Mouse (Mus musculus) right cerebral cortex, postnatal 4 days (tissue): Measurements from ENCODE around the gene Stx1b.

ENCODE experiments used
- DNase-seq: peaks from one replicate; pipeline ENCODE4 v3.0.0-alpha.2; 2022

The Stx1b gene

DNA sequence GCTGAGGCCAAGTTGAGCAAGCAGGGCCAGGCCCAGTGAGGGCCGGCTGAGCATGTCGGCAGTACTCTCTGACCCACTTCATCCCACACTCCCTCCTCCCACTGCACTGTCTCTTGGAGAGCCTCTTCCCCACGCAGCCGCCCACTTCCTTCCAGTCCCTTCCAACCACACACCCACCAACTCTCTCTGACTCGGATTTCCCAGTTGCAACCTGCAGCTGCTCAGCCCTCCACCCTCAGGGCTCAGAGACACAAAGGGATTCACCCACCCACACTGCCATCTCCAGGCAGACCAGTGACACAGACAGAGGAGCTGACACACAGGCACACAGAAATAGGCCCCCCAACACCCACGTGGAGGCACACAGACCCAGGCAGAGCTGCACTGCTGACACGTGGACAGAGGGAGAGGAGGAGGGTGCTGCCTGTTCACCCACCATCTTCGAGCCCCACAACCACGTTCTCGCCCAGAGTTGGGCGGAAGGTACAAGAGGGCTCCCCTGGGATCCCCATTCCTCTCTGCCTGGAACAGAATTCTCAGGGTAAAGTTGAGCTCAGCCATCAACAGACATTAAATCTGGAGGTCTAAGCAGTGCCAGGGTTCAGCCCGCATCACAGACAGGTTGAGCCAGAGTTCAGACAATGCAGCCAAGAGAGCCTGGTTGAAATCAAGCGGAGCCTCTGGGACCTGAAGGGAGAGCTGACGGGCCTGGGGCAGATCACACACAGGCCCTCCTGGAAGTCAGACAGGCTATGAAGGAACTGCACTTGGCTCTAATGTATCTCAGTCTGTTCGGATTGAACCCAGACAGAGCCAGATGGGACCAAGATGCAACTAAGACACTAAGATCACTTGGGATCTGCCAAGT, 8.2 kb downstream of the Stx1b start:
- no peak for DNase-seq

DNA sequence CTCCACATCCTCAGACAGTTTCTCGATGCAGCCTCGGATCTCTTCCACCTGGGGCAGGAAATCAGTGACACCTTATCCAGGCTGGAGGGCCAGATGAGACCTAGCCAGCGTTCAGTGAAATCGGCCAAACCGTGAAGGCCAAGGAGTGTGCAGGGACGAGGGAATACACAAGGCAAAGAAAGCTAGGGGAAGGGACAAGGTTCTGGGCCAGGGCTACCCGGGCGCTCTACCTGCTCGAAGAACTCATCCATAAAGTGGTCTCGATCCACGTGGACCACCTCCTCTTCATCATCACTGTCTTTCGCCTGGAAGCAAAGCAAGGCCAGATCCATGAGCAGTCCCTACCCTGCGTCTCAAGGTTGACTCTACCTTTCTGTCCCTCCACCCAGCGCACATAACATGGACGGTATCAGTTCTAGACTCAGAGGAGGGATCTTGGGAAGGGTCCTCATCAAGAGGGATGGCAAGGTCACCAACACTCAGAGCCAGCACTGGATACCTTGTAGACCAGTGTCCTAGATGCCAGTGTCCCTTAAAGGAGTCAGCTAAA, 9.2 kb downstream of the Stx1b start:
- no peak for DNase-seq

DNA sequence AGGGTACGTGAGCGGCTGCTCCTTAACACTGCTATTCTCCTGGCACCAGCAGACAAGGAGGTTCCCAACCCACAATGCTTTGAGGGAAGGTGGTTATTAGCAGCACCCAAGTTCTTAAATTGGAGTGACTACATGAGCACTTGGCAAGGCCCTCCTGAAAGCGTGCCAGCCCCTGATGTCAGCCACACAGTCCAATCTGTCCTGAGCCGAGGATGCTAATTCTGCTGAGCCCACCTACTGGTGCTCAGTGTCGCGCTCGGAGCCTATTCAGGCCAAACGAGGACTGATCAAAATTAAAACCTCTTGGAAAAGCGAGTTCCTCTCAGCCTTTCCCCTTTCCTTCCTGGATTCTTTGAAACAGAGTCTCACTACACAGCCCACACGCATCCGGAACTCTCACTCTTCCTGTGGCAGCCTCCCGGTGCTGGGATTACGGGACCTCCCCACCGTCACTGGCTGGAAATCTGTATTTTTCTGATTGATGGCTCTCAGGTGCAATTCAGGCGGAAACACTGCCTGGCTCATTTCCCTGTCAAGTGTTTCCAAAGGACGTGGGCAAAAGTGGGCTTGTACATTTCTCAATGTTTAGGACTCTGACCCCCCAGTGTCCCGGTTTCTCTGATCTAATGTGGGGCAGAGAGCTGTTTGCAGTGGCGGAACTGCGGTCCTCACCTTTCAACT, 10.0 kb downstream of the Stx1b start:
- DNase-seq = peak; percentile 66

DNA sequence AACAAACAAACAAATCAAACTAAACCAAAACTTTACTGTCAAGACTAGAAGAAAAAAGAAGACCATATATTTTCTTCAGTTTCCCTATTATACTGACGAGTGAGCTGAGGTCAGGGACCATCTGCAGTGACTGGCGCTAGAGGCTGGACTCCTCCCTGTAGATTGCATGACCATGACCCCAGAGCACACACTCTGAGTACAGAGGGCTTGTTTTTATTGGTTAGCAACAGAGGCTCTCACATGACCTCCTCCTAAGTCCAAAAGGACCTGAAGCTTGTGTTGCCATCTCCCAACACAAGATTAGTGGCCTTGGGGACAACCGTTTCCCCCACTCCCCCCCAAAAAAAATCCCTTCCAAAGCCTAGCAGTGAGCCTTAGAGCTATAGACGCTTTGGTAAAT, 10.5 kb downstream of the Stx1b start:
- DNase-seq = no peak

DNA sequence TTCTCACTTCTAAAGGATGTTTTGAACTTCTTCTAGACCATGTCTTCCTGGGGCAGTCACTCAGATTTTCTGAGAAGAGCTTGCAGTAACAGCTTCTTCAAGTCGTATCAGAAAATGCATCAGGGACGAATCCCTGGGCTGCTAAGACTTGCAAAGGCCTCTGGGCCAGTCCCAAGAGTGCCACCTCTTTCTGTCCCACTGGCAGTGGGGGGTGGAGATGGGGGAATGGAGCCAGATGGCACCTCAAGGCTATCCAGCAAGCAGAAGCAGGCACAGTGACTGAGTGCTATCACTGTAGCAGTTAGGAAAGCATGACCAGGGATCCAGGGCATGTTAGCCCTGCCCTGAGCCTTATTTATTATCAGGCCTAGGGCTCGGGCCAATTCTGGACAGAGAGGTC, 12.1 kb downstream of the Stx1b start:
- DNase-seq = no peak

DNA sequence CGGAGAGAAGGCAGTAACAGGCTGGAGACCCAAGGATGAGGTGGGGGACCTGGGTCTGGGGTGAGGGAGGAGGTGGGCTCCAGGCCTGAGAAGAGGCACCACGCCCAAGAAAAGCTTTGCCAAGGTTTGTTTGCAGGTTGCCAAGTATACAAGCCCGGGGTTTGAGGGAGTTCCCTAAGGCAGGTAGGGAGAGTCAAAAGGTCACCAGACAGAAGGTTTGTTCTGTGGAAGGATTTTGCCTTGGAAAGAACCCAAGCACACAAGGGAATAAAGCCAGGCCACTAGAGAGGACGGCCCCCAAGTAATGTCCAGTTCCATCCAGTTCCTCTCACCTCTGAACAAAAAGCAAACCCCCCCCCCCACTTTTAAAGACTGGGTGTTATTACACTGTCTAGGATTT, 13.1 kb downstream of the Stx1b start:
- DNase-seq = no peak

DNA sequence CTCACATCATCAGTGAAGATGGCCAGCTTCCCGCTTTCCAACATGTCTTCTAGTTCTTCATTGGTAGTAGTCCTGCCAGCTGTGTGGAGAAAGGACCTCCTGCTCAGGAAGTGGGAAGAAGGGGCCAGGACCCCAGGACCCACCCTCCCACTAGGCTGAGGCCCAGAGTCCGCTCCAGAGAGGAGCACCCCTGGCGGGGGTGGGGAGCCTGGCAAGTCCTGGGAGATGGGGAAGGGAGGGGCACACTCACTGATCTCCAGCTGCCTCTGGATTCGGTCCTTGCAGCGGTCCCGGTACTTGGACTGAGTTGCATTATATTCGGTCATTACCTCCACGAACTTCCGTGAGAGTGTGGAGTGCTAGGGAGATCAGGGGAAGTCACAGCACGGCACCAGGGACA, 13.7 kb downstream of the Stx1b start:
- DNase-seq = no peak

DNA sequence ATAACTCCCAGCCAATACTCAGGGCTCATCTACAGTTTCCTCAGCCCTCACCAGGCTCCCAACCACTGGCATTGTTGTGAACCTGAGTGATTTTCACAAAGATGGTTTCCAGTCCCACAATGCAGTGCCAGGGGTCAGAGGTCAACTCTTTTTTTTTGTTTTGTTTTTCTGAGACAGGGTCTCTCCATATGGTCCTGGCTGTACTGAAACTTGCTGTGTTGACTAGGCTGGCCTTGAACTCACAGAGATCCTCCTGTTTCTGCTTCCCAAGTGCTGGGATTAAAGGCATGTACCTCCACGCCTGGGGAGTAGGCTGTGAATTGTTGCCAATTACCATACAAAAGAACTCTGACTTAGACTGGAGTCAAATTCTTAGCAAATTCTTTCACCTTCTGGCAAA, 14.5 kb downstream of the Stx1b start:
- DNase-seq = no peak

DNA sequence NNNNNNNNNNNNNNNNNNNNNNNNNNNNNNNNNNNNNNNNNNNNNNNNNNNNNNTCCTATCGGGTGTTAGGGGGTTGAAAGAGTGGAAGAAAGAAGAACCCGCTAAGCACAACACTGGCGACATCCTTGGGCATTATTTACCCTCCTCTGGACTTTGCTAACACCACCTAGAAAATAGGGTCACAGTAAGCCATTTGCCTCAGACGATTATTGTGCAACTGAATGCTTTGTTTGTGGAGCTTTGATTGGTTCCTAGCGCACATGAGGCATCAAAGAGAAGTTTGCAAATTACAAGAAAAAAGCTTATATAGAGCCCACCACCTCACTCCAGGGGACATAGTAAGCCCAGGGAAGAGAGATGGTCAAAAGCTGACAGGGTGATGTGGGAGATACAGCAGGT, 15.5 kb downstream of the Stx1b start:
- DNase-seq = no peak

DNA sequence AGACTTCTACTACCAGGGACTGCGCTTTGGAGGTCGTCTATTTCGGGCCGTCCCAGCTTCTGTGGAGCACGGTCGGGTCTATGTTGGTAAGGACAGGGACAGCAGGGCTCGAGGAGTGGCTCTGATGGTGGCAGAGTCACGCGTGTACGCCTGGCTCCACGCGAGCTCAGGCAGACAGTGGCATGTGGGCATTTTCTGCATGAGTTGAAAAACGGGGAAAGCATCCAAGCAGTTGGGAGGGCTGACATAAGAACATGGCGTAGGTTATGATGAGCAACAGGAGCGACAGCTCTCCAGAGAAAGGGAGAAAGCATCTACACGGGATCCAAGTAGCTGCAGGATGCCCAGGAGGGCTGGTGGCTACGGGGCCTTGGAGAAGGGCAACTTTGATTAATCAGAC, 22.0 kb downstream of the Stx1b start:
- DNase-seq = no peak

DNA sequence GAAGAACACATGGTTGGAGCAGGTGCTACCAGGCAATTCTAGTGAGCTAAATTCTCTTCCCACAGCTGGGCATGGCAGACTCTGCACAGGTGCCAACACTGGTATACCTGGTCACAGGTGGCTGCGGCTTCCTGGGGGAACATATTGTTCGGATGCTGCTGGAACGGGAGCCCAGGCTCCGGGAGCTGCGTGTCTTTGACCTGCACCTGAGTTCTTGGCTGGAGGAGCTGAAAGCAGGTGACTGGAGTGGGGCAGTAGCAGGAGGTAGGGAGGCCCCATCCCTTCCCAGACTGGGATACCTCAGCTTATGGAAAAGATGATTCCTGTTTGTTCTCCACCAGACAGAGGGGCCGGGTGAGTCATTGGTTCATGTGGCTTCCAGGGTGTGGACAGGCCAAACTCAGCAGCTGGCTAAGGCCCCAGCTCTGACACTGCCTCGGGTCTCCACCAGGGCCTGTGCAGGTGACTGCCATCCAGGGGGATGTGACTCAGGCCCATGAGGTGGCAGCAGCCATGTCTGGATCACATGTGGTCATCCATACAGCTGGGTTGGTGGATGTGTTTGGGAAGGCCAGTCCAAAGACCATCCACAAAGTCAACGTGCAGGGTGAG, 23.2 kb downstream of the Stx1b start:
- DNase-seq = no peak

DNA sequence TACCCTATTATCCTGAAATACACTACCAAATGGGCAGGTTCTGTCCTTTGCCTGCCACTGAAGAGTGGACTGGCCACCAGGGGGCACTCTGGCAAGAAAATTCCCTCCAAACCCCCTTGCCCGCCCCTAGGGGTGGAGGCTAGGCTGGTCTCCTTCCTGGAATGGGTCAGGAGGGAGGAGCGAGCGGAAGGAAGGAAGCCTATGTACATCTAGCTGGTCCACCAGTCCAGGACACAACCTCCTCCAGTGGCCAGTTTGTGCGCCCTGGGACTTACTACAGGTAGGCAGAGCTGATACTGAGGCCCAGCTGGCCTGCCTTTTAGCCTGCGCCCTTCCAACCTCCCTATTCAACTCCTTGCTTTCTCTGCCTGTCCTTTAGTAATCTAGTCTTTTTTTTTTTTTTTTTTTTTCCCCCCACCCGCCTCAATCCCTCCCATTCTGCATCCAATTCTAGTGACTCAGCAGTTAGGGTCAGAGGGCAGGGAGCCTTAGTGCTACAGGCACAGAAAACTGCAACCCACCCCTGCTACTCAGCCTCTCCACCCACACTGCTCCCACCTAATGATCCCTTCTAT, 23.8 kb downstream of the Stx1b start, which contains the start of gene Hsd3b7:
Gene Hsd3b7 (plus strand): TSS at position 170 of the 575 bp plus-strand sequence.
- peak; percentile 90 for DNase-seq

DNA sequence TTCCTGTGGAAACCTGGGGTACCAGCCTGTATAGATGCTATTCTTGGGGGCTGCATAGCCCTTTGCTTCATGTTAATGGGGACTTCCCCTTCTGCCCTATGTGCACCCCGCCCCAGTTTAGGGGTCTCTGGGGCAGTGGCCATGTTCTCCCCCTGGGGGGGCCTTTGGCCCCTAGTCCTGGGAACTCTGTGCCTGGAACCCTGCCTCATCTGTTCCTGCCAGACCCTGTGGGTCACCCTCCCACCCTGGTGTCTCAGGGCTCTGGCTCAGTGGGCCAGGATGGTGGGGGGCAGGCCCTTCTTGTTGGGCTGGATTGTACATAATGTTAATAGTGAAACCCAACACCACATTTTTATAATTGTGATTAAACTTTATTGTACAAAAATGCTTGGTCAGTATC, 24.6 kb downstream of the Stx1b start:
- no peak for DNase-seq

DNA sequence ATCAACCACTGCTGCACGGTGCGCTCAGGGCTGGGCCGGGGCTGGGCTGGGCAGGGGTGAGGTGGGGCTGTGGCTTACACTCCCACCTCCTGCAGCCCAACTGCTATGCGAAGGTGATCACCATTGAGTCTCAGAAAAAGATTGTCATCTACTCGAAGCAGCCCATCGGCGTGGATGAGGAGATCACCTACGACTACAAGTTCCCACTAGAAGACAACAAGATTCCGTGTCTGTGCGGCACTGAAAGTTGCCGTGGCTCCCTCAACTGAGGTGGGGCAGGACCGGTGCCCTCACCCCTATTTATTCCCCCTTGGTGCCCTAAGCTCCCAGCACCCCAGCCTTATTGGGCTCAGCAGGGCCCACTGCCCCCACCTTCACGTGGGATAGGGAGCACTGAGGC, 25.1 kb downstream of the Stx1b start:
- no peak for DNase-seq

DNA sequence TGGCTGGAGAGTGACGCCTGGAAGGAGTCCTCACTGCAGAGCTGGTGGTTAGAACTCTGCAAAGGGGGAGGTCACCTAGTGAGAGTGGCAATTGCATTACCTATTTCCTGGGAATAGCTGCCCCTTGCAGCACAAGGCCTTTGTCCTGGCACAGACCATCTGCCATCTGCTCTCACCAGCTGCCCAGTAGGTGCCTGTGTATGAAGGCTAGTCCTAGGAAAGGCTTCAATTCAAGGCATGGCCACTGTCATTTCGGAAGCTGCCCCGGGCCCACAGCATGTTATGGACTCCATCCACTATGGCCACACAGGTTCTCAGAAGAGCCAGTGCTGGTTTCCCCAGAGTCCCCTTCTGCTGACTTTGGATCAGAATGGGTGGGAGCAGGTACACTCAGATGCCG, 25.8 kb downstream of the Stx1b start:
- no peak for DNase-seq

DNA sequence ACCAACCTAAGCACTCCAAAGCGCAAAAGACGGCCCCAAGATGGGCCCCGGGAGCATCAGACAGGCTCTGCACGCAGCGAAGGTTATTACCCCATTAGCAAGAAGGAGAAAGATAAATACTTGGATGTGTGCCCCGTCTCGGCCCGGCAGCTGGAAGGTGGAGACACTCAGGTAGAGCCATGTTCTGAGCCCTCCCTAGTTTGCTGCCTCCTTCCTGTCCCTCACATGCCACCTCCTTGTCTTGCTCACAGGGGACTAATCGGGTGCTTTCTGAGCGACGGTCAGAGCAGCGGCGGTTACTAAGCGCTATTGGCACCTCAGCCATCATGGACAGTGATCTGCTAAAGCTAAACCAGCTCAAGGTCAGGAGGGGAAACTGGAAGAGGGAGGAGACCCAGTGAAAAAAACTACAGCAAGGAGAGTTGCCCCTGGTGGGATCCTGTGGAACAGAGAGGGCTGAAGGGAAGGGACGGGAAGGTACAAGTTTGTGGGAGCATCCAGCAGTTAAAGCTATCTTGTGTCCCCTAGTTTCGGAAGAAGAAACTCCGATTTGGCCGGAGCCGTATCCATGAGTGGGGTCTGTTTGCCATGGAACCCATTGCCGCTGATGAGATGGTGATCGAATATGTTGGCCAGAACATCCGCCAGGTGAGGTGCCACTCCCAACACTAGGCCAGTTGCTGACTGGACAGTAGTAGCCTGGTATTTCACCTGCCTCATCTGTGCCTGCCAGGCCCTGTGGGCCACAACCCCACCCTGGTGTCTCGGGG, 27.1 kb downstream of the Stx1b start:
- no peak for DNase-seq

DNA sequence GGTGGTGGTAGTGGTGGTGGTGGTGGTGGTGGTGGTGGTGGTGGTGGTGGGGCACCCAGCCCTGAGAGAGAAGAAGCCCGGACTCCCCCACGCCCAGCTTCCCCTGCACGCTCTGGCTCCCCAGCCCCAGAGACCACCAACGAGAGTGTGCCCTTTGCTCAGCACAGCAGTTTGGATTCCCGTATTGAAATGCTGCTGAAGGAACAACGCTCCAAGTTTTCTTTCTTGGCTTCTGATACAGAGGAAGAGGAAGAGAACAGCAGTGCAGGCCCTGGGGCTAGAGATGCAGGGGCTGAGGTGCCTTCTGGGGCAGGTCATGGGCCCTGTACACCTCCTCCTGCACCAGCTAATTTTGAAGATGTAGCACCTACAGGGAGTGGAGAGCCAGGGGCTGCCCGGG, 39.0 kb downstream of the Stx1b start, which contains the start of gene Gm49388:
Gene Gm49388 (plus strand): TSS at position 301 of the 400 bp plus-strand sequence.
- DNase-seq = no peak

DNA sequence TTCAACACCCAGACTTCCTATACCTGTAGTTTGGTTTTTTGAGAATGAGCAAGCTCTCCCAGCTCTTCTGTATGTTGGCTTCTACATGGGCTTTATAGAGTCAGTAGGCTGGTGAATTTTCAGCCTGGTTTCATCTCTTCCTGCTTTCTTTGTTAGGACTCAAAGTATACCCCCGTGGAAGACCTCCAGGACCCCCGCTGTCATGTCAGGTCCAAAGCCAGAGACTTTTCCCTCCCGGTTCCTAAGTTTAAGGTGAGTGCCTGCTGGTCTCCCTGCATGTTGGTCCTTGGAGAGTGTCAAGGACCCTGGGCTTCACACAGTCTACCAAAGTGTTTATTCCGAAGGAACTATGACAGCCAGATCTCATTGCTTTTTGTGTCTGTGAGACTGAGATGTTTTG, 46.0 kb downstream of the Stx1b start:
- DNase-seq = no peak

DNA sequence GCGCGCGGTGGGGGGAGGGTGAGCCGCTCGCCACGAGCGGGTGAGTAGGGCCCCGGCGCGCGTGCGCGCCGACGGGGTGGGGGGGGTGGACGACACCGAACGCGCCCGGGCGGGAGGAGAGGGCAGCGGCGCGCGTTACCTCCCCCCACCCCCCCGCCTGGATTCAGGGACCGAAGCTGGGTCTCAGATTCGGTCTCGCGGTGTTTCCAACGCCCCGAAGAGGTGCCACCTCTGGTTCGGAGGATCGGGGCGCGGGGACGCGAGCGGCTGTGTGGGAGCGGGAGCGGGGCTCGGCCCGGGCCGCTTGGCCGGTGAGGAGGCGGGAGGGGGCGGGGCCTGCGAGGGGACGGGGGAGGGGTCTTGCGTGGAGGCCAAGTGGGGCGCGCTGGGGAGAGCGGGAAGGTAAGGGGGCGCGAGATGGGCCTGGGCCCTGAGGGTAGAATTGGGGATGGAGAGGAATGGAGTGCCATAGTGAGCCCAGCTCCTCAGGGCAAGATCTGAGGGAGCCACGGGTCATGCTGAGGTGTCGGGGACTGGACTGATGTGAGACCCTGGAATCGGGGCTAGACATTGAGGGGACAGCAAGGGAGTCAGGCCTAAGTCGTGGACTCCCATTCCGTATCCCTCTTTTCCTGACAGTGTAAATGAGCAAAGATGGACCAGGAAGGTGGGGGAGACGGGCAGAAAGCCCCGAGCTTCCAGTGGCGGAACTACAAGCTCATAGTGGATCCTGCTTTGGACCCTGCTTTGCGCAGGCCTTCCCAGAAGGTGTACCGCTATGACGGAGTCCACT, 46.7 kb downstream of the Stx1b start:
- DNase-seq = no peak

DNA sequence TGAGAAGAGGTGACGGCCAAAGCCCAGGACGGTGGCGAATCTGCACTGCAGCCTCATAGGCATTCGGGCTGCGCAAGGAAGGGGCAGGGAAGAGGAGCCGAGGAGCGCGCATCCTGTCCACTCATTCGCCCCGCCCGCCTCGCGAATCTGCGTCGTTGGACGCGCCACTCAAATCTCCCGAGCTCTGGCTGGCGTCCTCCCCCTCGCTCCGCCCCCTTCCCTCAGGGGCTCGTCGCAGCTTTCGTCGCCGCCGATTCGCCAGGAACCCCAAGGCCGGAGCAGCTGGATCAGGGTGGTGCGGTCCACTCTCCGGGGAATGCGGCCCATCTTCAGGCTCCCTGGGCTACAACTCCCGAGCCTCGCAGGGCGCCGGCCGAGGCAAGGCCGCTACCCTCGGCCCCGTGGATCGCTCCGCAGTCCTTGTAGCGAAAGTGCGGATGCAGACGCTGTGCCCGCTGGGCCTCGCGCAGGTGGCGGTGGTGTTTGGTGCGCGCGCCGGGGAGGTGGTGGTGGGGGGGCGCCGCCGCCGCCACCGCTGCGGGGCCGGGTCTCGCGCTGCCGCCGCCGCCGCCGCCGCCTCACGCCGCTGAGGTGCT, 47.4 kb downstream of the Stx1b start:
- peak; percentile 95 for DNase-seq

DNA sequence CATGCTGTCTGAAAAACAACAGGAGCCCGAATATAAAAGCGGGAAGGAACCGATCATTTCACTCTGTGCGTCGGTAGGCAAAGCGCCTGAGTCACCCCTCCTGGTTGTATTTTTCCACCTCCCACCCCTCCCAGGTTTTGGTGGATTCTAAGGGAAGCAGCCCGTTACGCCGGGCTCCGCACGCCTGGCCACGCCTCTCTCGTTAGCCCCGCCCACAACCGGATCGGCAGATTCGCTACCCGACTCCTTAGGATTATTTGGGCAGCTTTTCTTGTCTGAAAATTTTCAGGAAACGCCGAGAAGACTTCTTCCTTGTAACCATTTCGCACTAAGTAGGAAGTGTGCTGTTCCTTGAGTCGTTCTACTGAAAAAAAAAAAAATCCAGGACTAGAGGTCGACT, 47.9 kb downstream of the Stx1b start, which contains the start of gene Setd1a:
Gene Setd1a (plus strand): TSS at position 245 of the 400 bp plus-strand sequence.
- DNase-seq = peak; percentile 91
